In the genomic region with DNA sequence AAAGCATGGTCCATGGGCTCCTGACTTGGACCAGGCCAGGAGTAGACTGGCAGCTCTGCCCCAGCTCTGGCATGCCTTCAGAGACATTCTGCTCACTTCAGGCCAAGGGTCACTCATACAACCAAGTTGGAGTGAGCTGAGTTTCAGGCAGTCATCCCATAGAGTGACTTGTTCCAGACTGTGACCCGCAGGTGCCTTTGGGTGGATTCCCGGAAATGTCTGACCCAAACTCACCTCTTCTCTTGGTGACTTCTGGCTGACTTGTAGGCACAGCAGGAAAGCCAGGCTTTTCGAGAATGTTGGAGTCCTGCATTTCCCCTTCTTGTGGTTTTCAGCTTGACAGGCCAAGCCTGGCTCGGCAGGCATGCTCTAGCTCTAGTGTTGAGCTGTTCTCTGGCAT, we compare ENCODE assay signal across 11 mouse cellular contexts.
DNase-seq lines count a peak whose midpoint lies in the region; ATAC-seq lines count a peak whose summit lies in the region.
"Had no signal": no experiment of that assay in that cellular context is flagged by ENCODE, and none has a peak within 500 bp of the region (broad histone marks: within the 10 kb centered on the region; RNA-seq: fewer than 3 reads in every experiment).

No protein-coding gene starts in this region.

- no peak for DNase-seq in cerebellum, adult 11 months
- peak; percentile 42 to 60 for DNase-seq in kidney, adult 8-10 months
- DNase-seq in kidney, postnatal 4 days: no peak
- DNase-seq in cerebellum, adult 9-11 months: peak; percentile 52
- DNase-seq in kidney, postnatal 25 days: peak; percentile 43 to 76
- DNase-seq in frontal cortex, postnatal 10 days (ENCODE audit: low spot score in 2 of 2): no peak
- DNase-seq in layer of hippocampus, adult 8-10 months (ENCODE audit: low spot score in 2 of 2): no peak

- 0 out of 2 replicates have a peak, but pooled peaks have one; percentile 8 for ATAC-seq in cerebellum, adult (ENCODE audit: insufficient number of reproducible peaks, low FRiP score, low TSS enrichment)
- ATAC-seq: forebrain, embryonic 14.5 days; intestine, embryonic 16.5 days; midbrain, embryonic 16.5 days had no signal

Comparison
In these comparisons a context has a peak if more than half of its experiments do, and no peak if none do; other contexts are left out.
1. DNase-seq: peak in kidney, adult 8-10 months (2 of 2), cerebellum, adult 9-11 months (single experiment) and kidney, postnatal 25 days (2 of 2); none in cerebellum, adult 11 months (single experiment), kidney, postnatal 4 days (0 of 2), frontal cortex, postnatal 10 days (0 of 2) and layer of hippocampus, adult 8-10 months (0 of 2).